Mouse (Mus musculus): ENCODE measurements at regions not wholly inside any gene's neighbourhood (a gene's known extent, or its start where the extent isn't known, plus 50 kb on each side); places are given as distances from the start of the nearest gene placed in this dataset.

GRCm38 (mm10) chr2:51013090-51013489 lies 135.8 kb downstream of the Rnd3 start:
- CTCF ChIA-PET, result no interaction called here

- CTCF ChIA-PET, result no interaction called here
Observed at GRCm38 (mm10) chr2:51008251-51008533, 140.7 kb downstream of the Rnd3 start.

- CTCF ChIA-PET, result no interaction called here
Observed at GRCm38 (mm10) chr2:51007409-51008250, 141.3 kb downstream of the Rnd3 start.

GRCm38 (mm10) chr2:51006818-51007217 lies 142.1 kb downstream of the Rnd3 start:
- CTCF ChIA-PET, result no interaction called here

- CTCF ChIA-PET, result no interaction called here
Observed at GRCm38 (mm10) chr2:51001548-51001947, 147.4 kb downstream of the Rnd3 start.

GRCm38 (mm10) chr2:50983883-50984410 lies 165.0 kb downstream of the Rnd3 start:
- CTCF ChIA-PET, result no interaction called here

GRCm38 (mm10) chr2:50982571-50982970 lies 166.3 kb downstream of the Rnd3 start:
- CTCF ChIA-PET, result no interaction called here

GRCm38 (mm10) chr2:50978356-50978755 lies 170.6 kb downstream of the Rnd3 start:
- CTCF ChIA-PET, result no interaction called here

GRCm38 (mm10) chr2:50971131-50971825 lies 177.6 kb downstream of the Rnd3 start:
- CTCF ChIA-PET, result no interaction called here

- CTCF ChIA-PET, result interaction anchor here (0.7 kb wide), 1 partner anchor 55 kb away, joined by 4 read pairs; no protein-coding TSS in a partner anchor
Observed at GRCm38 (mm10) chr2:50968382-50968781, 180.5 kb downstream of the Rnd3 start.

- CTCF ChIA-PET, result no interaction called here
Observed at GRCm38 (mm10) chr2:50967826-50968225, 181.1 kb downstream of the Rnd3 start.

GRCm38 (mm10) chr2:50967133-50967532 lies 181.8 kb downstream of the Rnd3 start:
- CTCF ChIA-PET, result no interaction called here

GRCm38 (mm10) chr2:50965485-50966017 lies 183.4 kb downstream of the Rnd3 start:
- CTCF ChIA-PET, result no interaction called here

- CTCF ChIA-PET, result no interaction called here
Observed at GRCm38 (mm10) chr2:50964062-50964461, 184.8 kb downstream of the Rnd3 start.

- CTCF ChIA-PET, result interaction anchor here (0.6 kb wide), 1 partner anchor 106 kb away, joined by 3 read pairs; no protein-coding TSS in a partner anchor
Observed at GRCm38 (mm10) chr2:50961049-50961448, 187.9 kb downstream of the Rnd3 start.

GRCm38 (mm10) chr2:50959323-50959722 lies 189.6 kb downstream of the Rnd3 start:
- CTCF ChIA-PET, result no interaction called here

GRCm38 (mm10) chr2:50954361-50955066 lies 194.4 kb downstream of the Rnd3 start:
- CTCF ChIA-PET, result no interaction called here

GRCm38 (mm10) chr2:50951027-50951426 lies 197.9 kb downstream of the Rnd3 start:
- CTCF ChIA-PET, result no interaction called here

GRCm38 (mm10) chr2:50949717-50950116 lies 199.2 kb downstream of the Rnd3 start:
- CTCF ChIA-PET, result no interaction called here

GRCm38 (mm10) chr2:50945526-50945925 lies 203.4 kb downstream of the Rnd3 start:
- CTCF ChIA-PET, result interaction anchor here (0.6 kb wide), 1 partner anchor 255 kb away, joined by 5 read pairs; no protein-coding TSS in a partner anchor

- CTCF ChIA-PET, result no interaction called here
Observed at GRCm38 (mm10) chr2:50943180-50943579, 205.7 kb downstream of the Rnd3 start.

GRCm38 (mm10) chr2:50942741-50943140 lies 206.2 kb downstream of the Rnd3 start:
- CTCF ChIA-PET, result no interaction called here
